Mouse (Mus musculus): ENCODE measurements around the gene Wwc2.

Wwc2 gene

DNA sequence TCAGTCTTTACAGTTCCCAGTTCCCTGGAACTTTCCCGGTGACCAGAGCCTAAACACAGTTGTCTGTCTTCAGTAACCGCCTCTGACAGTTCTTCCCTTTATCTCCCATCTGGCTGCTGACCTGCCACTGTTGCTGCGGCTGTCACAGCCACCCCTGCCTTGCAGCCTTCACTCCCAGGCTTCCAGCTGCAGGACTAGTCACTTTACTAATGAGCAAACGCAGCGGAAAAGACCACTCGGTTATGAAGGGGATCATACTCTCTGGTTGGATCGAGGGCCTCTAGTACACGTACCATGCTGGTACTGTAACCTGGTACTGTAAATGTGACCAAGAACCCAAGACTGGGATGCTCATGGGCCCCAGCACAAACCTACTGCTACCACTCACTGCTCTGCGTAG is 83.7 kb downstream of the Wwc2 start:
- DNase-seq (ENCODE audit: extremely low spot score, low read depth, low spot score), result no peak

DNA sequence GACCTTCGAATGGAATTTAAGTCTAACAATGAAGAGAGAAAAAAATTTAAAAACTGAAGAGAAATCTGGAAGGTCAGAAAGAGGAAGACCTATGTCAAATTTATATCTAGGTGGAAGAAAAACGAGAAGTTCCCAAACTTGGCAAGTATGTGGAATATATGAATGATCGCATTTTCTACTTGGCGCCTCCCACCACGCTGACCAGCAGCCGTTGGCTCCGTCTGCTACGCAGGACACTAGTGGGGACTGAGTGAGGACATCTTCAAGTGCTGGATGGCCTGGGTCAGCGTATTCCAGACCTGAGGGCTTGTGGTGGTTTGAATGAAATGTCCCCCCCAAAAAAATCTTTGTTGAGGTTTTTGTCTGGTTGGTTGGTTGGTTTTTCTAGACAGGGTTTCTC is 84.6 kb downstream of the Wwc2 start:
- DNase-seq (ENCODE audit: extremely low spot score, low read depth, low spot score), result no peak

DNA sequence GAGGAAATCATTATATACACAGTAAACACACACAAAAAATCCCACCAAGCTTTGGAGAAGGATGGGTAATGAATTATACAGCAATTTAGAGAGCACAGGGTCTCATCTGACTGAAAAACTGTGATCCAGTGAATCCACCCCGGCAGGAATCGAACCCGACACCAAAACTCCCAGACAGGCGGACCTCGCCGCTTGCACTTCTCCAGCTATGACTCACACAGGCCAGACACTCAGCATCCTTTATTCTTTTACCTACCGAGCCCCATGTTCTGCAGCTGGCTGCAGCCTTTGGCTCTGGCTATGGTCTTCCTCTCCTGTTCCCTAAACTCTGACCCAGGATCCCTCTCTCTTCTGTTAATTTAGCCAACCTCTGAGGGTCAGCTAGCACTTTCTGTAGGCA is 85.5 kb downstream of the Wwc2 start:
- no peak for DNase-seq (ENCODE audit: extremely low spot score, low read depth, low spot score)

DNA sequence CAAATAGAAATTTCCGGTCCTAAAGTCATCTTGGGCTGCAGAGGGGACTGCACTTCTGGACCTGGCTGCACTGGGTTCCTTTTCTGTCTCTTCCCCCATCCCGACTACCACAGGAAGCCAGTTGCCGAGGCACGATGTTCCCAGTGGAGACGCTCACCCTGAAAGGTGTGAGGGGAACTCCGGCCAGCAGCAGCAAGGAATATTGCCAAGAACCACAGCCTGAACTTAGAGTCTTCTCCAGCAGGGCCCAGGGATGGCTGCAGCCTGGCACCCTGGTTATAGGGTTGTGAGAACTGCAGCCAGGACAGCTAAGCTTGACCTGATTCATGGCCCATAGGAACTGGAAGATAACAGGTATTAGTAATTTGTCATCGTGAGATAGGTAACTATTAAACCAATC is 86.7 kb downstream of the Wwc2 start:
- DNase-seq (ENCODE audit: extremely low spot score, low read depth, low spot score), result no peak

DNA sequence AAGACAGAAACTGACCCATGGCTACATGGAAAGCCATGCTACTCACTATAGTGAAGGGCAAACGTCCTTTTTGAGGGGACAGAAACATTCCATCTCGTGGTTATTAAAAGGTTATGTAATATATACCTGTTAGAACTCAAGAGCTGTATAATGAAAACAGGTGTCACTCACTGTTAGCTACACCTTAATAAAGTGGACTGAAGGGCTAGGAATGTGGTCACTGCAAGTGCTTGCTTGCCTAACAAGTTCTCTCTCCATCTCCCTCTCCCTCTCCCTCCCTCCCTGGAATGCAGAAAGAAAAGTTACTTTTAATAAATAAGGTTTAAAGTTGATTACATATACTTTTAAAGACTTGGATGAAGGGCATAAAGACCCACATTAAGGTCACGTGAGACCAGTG is 88.0 kb downstream of the Wwc2 start:
- DNase-seq (ENCODE audit: extremely low spot score, low read depth, low spot score), result no peak

DNA sequence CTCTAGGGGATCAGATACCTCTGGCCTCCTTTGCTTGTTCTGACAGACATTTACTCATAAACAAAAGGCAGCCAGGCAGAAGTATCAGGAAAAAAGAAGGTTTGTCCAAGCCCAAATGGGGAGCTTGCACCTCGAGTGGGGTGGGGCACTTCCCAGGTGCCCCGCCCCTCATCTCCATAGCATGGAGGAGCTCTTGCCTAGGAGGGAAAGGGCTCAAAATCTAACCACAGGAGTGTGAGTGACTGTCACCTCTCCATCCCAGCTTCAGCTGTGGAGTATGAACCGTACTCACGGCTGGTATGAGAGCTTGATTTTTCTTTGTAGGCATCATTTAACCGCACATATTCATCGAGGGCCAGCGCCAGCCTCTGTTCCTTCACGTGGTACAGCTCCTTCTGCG is 90.4 kb downstream of the Wwc2 start:
- no peak for DNase-seq (ENCODE audit: extremely low spot score, low read depth, low spot score)

DNA sequence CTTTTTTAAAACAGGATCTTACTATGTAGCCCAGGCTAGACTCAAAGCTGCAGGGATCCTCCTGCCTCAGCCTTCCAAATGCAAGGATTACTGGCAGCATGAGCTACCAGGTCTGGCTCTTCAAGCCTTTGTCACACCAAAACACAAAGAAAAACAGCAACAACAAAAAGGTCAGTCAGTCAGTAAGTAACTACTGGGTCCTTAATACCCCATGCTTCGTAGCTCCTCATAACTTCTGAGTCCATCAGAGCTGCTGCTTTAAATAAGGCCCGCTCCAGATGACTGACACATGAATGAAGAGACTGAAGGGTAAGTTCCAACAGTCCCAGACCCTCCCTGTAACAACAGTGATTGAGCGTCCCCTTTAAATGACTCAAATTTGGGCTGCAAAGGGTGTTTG is 90.8 kb downstream of the Wwc2 start:
- no peak for DNase-seq (ENCODE audit: extremely low spot score, low read depth, low spot score)

DNA sequence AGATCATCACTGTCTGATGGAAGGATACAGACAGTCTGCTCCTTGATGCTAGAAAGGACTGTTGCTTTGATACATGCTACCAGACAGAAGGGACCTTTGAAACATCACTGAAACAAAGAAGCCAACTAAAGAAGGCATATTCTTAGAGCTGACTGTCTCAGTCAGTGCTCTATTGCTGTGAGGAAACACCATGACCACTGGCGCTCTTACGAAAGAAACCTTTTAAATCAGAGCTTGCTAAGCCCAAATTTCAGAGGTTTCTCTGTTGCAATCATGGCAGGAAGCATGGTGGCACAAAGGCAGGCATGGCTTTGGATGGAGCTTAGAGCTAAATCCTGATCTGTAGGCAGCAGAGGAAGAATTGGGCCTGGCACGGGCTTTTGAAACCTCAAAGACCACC is 98.3 kb downstream of the Wwc2 start:
- DNase-seq (ENCODE audit: extremely low spot score, low read depth, low spot score), result no peak

DNA sequence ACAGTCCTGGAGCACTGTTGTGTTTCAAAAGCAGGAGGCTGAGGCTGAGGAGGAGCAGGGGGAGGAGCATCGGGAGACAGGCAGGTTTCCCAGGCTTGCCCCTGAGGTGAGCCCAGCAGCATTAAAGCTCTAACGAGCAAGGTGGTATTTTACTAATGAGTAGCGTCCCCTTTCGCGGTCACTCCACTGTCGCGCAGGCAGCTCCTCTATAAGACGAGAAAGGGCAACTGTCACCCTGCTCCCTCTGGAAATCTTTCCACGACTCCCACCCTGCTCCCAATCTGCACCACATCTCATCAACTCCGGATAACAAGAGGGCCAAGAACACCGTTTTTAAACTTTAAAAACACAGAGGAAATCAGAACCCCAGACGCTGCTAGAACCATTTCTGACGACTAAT is 99.1 kb downstream of the Wwc2 start:
- DNase-seq (ENCODE audit: extremely low spot score, low read depth, low spot score), result no peak

DNA sequence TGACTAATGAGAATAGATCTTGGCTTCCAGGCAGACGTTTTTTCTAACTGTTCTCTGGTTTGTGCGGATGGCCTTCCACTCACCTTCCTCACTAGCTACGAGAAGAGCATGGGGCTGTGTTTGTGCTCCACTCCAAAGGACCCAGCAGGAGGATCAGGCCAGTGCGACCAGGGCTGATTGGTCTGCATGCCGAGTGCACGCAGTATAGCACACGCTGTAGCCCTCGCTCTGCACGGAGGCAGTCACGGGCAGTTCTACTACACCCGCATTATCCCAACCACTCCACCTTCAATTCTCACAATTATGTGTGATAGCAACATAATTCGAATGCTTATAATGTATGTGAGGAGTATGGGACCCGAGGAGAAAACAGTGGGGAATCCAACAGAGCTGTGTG is 99.9 kb downstream of the Wwc2 start:
- no peak for DNase-seq (ENCODE audit: extremely low spot score, low read depth, low spot score)

DNA sequence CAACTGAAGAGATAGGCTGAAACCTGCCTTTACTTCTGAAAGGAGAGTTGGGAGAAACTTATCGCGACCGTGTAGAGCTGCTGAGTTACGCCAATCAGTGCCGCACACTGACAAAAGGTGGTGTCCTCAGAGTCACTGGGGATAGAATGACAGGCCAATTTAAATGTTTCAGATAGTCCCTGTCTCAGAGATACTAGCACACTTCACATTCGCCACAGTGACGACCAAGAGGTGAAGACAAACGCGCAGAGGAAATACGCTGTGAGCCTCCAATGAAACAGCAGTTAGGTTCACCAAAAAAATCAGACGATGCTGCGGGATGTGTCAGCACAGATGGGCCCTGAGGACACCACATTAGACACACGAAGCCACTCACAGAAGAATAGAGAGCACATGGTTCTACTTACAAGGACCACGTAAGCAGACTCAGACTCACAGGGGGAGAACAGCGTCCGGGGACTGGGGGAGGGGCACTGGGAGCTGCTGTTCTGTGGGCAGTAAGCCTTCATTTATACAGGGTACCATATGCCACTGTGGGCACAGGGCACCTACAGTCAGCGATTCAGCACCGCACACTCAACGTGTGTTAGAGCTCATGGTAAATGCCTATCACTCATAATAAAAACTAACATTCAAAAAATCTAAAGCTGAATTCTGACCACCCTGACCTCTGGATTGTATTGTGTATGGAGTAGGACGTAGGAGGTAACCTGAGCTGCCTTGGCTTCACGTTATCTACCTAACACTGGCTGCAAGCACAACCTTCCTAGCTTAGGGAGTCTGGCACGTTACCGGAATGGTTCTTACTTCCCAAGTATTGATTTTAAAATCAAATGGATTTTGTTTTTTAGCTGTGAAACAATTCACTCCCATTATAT is 100.5 kb downstream of the Wwc2 start:
- DNase-seq (ENCODE audit: extremely low spot score, low read depth, low spot score), result no peak

DNA sequence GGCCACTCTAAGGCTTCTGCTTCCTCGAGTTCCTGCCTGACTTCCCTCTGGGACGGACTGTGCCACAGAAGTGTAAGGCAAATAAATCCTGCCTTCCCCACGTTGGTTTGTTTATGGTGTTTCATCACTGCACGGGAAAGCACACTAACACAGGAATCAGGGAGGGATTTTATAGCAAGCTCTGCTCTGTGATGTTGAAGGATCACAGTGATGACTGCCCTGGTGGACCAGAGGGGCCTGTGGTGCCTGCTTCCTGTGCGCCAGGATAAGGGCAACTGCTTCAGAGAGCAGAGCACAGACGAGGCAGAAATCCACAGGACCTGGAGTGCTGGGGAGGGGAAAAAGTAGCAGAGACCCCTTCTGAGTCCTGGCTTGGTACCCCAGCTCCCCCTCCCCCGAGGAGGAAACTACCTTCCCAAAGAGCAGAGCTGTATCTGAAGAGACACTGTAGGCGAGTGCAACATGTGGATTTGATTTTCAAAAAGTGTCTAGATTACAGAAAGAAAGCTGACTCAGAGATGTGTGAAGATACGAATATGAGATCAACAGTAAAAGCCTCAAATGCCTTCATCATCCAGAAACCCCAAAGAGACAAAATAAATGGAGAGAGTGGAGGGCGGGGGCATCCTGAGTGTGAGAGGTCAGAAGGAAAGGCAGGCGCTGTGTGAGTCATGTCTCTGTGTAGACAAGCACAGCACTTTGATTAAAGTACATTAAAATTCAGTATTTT is 101.7 kb downstream of the Wwc2 start:
- DNase-seq (ENCODE audit: extremely low spot score, low read depth, low spot score), result no peak

DNA sequence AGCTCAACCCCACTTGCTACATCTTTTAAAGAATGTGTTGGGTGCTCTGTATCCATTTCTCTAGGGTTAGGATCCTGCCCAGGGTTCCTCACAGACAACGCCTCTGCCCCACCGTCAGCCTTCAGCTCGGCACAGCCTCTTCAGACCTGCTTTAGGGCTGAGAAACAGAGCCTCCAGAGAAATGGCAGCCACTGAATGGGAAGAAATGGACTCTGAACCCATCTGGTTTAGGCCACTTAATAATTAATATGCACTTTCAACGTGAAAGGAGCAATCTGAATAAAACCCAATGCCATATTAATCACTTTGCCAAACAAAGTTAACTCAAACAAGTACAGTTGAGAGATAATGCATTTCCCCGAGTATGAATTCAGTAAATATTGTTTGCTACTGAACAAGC is 106.4 kb downstream of the Wwc2 start:
- no peak for DNase-seq (ENCODE audit: extremely low spot score, low read depth, low spot score)

DNA sequence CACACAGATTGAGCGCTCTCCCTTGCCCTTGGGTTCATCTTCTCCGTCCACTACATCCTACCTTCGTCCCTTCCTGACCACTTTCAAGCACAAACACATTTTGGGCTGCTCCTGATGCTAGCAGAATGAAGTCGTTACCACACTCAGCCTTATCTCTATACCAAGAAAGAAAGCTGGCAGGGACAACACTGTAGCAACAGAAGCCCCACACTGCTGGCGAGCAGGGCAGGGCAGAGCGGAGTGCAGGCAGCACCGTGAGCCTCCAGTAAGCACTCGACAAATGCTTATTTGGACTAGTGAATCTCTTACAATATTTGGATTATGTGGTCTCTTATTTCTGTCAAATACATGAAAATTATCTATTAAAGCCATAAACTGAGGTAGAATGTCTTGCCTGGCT is 107.0 kb downstream of the Wwc2 start:
- no peak for DNase-seq (ENCODE audit: extremely low spot score, low read depth, low spot score)

DNA sequence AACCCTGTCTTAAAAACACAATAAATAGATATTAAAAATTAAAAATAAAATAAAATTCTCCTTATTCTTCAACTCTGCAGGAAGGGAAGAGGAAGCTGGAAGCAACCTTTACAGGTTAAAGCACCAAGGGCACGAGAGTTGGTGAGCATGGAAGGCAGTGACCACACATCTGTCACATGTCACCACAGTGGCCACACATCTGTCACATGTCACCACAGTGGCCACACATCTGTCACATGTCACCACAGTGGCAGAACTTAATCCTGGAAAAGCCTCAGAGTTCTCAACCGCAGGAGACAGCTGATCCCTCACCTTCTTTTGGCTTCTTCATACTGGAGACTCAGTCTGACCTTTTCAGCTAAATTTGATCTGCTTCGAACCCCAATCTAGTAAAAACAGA is 112.2 kb downstream of the Wwc2 start:
- no peak for DNase-seq (ENCODE audit: extremely low spot score, low read depth, low spot score)

DNA sequence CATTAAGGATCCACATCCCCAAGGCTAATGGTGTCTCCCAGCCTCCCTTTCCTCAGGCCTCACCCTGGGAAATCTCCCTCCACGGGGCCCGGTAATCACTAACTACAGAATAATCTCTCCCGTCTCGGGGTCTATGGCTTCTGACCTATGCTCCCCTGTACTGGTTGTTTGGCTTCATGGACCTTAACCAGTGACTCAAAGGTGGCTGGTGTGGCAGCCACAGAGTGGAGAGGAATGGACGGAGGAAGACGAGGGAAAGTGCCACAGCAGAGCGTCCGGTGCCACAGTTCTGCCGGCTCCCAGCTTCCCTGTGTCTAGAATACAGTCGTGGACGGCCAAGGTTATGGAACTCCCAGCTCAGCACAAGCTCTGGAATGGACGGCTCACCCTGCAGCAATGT is 114.9 kb downstream of the Wwc2 start:
- DNase-seq (ENCODE audit: extremely low spot score, low read depth, low spot score), result no peak

DNA sequence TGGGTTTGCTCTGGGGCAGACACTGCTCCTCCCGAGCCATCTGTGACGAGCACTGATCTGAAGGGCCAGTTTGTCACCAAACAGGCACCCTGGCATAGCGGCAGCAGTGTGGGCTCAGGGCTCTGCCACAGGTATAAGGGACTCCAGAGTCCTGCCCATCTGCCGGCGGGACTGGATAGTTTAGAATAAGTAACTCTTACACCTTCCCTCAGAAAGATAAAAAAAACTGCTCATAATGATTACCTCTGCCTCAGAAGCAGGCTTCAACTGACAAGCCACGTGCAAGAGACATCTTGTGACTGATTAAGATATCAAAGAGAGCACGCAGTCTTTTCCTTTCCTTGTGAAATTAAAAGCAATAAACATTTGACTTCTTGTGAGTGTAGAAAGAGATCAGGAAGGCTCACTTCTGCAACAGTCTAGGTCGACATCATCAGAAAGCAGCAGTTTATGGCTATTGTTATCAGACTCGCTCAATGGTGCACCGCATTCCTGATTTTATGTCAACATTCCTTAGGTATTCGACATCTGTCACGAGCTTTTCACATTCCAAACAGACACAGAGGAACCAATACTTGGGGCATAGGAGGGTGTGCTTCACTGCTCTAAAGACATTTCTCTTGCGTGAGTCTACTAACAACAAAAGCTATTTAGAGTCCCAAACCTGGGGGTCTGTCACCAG is 116.1 kb downstream of the Wwc2 start:
- DNase-seq (ENCODE audit: extremely low spot score, low read depth, low spot score), result no peak

DNA sequence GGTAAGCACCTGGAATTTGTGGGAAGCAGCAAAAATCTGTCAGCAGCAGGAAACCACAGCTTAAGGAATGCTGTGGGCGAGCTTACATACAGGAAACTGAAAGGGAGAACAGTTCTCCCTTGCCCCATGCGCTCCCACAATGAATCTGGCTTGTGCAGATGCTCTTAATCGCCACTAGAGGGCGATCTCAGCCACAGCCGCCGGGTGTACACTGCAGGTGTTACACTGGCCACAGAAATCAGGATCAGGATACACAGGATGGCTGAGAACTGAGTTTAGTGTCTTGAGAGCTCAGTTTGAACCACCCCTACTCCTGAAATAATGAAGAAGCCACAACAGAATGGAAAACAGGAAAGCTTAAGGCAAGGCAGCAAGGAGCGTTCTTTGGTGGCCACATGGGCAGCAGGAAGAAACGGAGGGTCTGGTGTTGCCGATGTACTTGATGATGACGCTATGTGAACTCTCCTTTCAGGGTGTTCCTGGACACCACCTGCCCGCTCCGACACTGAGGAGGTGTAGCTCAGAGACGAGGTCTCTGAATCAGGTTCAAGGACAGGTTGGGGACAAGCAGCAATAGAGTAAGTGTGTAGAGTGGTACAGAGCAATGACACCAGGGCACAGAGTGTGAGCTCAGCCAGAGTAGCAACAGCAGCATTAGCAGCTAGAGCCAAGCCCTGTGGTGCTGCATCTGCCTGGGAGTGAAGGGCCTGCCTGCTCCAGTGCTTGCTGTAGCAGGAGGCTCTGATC is 118.2 kb downstream of the Wwc2 start:
- no peak for DNase-seq (ENCODE audit: extremely low spot score, low read depth, low spot score)

DNA sequence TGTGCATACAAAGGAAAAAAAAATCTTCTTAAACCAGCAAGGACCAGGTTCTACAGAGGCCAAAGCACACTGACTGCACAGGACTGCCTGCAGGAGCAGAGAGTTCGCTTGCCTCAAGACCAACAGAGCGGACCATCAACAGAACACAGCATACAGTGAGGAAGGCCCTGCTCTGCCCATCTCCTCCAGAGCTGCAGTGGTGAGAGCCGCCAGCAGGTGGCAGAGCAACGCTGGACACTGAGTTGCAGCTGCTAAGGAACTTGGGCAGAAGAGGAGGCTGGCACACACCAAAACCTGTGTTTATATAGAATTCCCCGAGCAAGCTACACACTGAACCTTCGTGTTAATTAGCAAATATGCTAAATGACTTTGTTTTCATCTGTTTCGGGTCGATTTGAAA is 123.7 kb downstream of the Wwc2 start:
- no peak for DNase-seq (ENCODE audit: extremely low spot score, low read depth, low spot score)

DNA sequence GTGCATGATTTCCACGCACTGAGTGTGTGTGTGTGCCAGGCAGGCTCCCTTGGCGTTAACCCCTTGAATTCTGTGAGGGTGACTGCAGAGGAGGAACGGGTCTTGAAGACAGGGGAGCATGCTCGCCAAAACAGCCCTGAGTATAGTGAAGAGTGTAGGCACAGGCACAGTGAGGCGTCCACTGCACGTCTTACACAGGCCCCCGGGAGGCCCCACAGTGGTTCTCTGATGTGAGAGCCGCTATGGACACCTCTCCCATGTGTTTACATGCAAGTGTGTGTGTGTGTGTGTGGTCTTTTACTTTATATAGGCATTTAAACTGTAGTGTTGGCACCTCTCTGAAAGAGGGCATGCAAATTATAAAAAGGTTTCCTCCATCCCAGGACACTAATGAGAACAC is 124.2 kb downstream of the Wwc2 start:
- DNase-seq (ENCODE audit: extremely low spot score, low read depth, low spot score), result no peak

DNA sequence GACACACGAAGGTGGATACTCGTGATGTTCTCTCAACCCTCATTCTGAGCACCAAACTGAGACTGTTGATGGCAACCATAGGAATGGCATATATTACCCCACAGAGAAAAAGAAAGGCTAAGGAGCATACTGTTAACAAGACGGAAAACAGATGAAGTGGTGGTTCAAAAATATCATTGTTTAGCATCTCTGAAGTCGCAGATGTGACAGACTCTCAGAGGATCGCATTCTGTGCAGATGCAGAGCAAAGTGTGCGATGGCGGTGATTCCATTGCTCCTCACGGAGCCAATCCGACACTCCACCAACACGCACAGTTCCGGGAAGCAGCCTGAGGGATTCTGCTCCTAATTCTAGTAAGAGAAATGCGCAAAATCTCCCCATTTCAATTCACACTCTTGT is 131.5 kb downstream of the Wwc2 start:
- no peak for DNase-seq (ENCODE audit: extremely low spot score, low read depth, low spot score)
